Mouse (Mus musculus) stomach, embryonic 16.5 days (tissue): ENCODE data around the gene St5. TPM values are rescaled to one million over a fixed set of nuclear protein-coding genes. Genes with fewer than 3 reads are reported as not detected.

Source experiments
- ATAC-seq: fragments of 200-750 bp; cut with Nextera tagmentation; 2 replicates; pipeline ENCODE4 v1.8.0; 2017; ENCODE audit warnings: moderate number of reproducible peaks, moderate TSS enrichment; ENCODE audit not compliant: insufficient read depth, low FRiP score
- H3K27ac ChIP-seq: fragments of 300-500 bp; sonication (generic); 2 replicates; pipeline ENCODE4 v1.5.1; 2014; ENCODE audit warnings: low read length
- H3K27me3 ChIP-seq: fragments of 300-500 bp; sonication (generic); 2 replicates; pipeline ENCODE4 v1.6.1; 2014; ENCODE audit warnings: low read length, control low read depth, mixed read lengths; ENCODE audit not compliant: control insufficient read depth, insufficient read depth
- H3K36me3 ChIP-seq: fragments of 300-500 bp; sonication (generic); 2 replicates; pipeline ENCODE4 v1.6.1; 2014; ENCODE audit warnings: low read length; ENCODE audit not compliant: control insufficient read depth, insufficient read depth
- H3K4me1 ChIP-seq: fragments of 300-500 bp; sonication (generic); 2 replicates; pipeline ENCODE4 v1.6.1; 2014; ENCODE audit warnings: low read length, control low read depth, mixed read lengths; ENCODE audit not compliant: control insufficient read depth, insufficient read depth
- H3K4me2 ChIP-seq: fragments of 300-500 bp; sonication (generic); 2 replicates; pipeline ENCODE4 v1.6.1; 2014; ENCODE audit warnings: low read depth, low read length, mixed read lengths
- H3K4me3 ChIP-seq: fragments of 300-500 bp; sonication (generic); replicated peaks from 2 replicates; pipeline ENCODE4 v1.5.1; 2014; ENCODE audit warnings: mild to moderate bottlenecking, low read length
- H3K9ac ChIP-seq: fragments of 300-500 bp; sonication (generic); 2 replicates; pipeline ENCODE4 v1.6.1; 2014; ENCODE audit warnings: low read length
- H3K9me3 ChIP-seq: fragments of 300-500 bp; sonication (generic); replicated peaks from 2 replicates; pipeline ENCODE4 v1.6.1; 2016; ENCODE audit warnings: low read length, control low read depth; ENCODE audit not compliant: control insufficient read depth
- WGBS: fragments of 180-500 bp; shearing (Covaris S2); extraction: QIAGEN DNeasy Blood & Tissue Kit; methylation state at CpG from one replicate; pipeline ENCODE4 v1.1.7; 2014; 5-methylcytosine and 5-hydroxymethylcytosine counted together
- polyA plus RNA-seq: library from polyadenylated mRNA; unstranded; fragments of >200 nt; fragmentation: Nextera tagmentation; extraction: Ambion mirVana; gene quantifications from 2 replicates; pipeline ENCODE4 v1.2.1, GENCODE M21; 2015

St5 gene
- polyA plus RNA-seq, 1 experiment from 2014 or later = 64.0 TPM

- Histone ChIP-seq H3K4me3 (no peak overlapping the region), H3K36me3 (peaks cover 7% of the 10 kb centered on the region; the same call in 1 of the 2 replicates), H3K27ac (0 out of 2 replicates have a peak overlapping the region, but pooled peaks have one; percentile 12), H3K4me1 (peaks cover 33% of the 10 kb centered on the region), H3K27me3 (no peaks in the 10 kb centered on the region), H3K9me3 (no peaks in the 10 kb centered on the region), H3K4me2 (no peak overlapping the region), H3K9ac (no peak overlapping the region)
- 34% methylated on average over 4 of the region's 4 CpGs for WGBS
- no peak for ATAC-seq
Measured at GRCm38 (mm10) chr7:109707023-109707785, 3.8 kb upstream of the St5 start.

GRCm38 (mm10) chr7:109704461-109704860, 1.1 kb upstream of the St5 start:
- Histone ChIP-seq H3K4me1 (peaks cover 33% of the 10 kb centered on the region), H3K9me3 (0 out of 2 replicates have a peak, but pooled peaks cover 3% of the 10 kb centered on the region), H3K4me2 (peak overlapping the region; percentile 92), H3K36me3 (0 out of 2 replicates have a peak, but pooled peaks cover 4% of the 10 kb centered on the region), H3K9ac (no peak overlapping the region), H3K27ac (peak overlapping the region; percentile 85; the same call in 1 of the 2 replicates), H3K27me3 (no peaks in the 10 kb centered on the region), H3K4me3 (peak overlapping the region; percentile 68)
- 50% methylated on average over 3 of the region's 3 CpGs for WGBS
- ATAC-seq = no peak

- Histone ChIP-seq H3K36me3 (0 out of 2 replicates have a peak, but pooled peaks cover 4% of the 10 kb centered on the region), H3K9ac (peak overlapping the region; percentile 82), H3K27me3 (no peaks in the 10 kb centered on the region), H3K4me1 (peaks cover 32% of the 10 kb centered on the region), H3K4me2 (peak overlapping the region; percentile 92), H3K4me3 (peak overlapping the region; percentile 68), H3K9me3 (0 out of 2 replicates have a peak, but pooled peaks cover 3% of the 10 kb centered on the region), H3K27ac (peak overlapping the region; percentile 85)
- no peak; the same call in 1 of the 2 replicates for ATAC-seq
- 2% methylated on average over 17 of the region's 17 CpGs for WGBS
Measured at GRCm38 (mm10) chr7:109704016-109704377, 592 bp upstream of the St5 start.

- H3K27ac ChIP-seq = no peak overlapping the region
- 40% methylated on average over 4 of the region's 4 CpGs for WGBS
- 0 out of 2 replicates have a peak, but pooled peaks cover 3% of the 10 kb centered on the region for H3K9me3 ChIP-seq
- H3K4me2 ChIP-seq = peak overlapping the region; percentile 92
- peaks cover 23% of the 10 kb centered on the region for H3K4me1 ChIP-seq
- H3K27me3 ChIP-seq = no peaks in the 10 kb centered on the region
- ATAC-seq = no peak
- no peaks in the 10 kb centered on the region for H3K36me3 ChIP-seq
- H3K4me3 ChIP-seq = peak overlapping the region; percentile 68
- H3K9ac ChIP-seq = no peak overlapping the region
Measured at GRCm38 (mm10) chr7:109702721-109703120, 684 bp downstream of the St5 start.

- Histone ChIP-seq H3K4me1 (peaks cover 15% of the 10 kb centered on the region), H3K4me2 (no peak overlapping the region), H3K9ac (no peak overlapping the region), H3K27ac (no peak overlapping the region), H3K27me3 (no peaks in the 10 kb centered on the region), H3K9me3 (0 out of 2 replicates have a peak, but pooled peaks cover 3% of the 10 kb centered on the region), H3K36me3 (no peaks in the 10 kb centered on the region), H3K4me3 (no peak overlapping the region)
- no peak for ATAC-seq
Measured at GRCm38 (mm10) chr7:109700213-109700612, 3.2 kb downstream of the St5 start.

- no peak for ATAC-seq
Measured at GRCm38 (mm10) chr7:109695339-109695726, 8.1 kb downstream of the St5 start.

GRCm38 (mm10) chr7:109694576-109695338, 8.6 kb downstream of the St5 start:
- Histone ChIP-seq H3K27ac (no peak overlapping the region), H3K9ac (no peak overlapping the region), H3K4me2 (no peak overlapping the region), H3K36me3 (no peaks in the 10 kb centered on the region), H3K27me3 (no peaks in the 10 kb centered on the region), H3K4me1 (0 out of 2 replicates have a peak, but pooled peaks cover 3% of the 10 kb centered on the region), H3K9me3 (no peaks in the 10 kb centered on the region), H3K4me3 (no peak overlapping the region)
- ATAC-seq = no peak
- 85% methylated on average over 13 of the region's 13 CpGs for WGBS

More at GRCm38 (mm10) chr7:109695339-109695726, 8.1 kb downstream of the St5 start:
- Histone ChIP-seq H3K4me2 (no peak overlapping the region), H3K9ac (no peak overlapping the region), H3K36me3 (no peaks in the 10 kb centered on the region), H3K27ac (no peak overlapping the region), H3K27me3 (no peaks in the 10 kb centered on the region), H3K4me1 (0 out of 2 replicates have a peak, but pooled peaks cover 3% of the 10 kb centered on the region), H3K9me3 (0 out of 2 replicates have a peak, but pooled peaks cover 2% of the 10 kb centered on the region), H3K4me3 (no peak overlapping the region)
- 88% methylated on average over 10 of the region's 10 CpGs for WGBS

GRCm38 (mm10) chr7:109690961-109691360, 12.4 kb downstream of the St5 start:
- Histone ChIP-seq H3K9me3 (no peaks in the 10 kb centered on the region), H3K4me1 (0 out of 2 replicates have a peak, but pooled peaks cover 3% of the 10 kb centered on the region), H3K4me3 (no peak overlapping the region), H3K36me3 (no peaks in the 10 kb centered on the region), H3K4me2 (no peak overlapping the region), H3K27me3 (no peaks in the 10 kb centered on the region), H3K9ac (no peak overlapping the region), H3K27ac (peak overlapping the region; percentile 25; the same call in 1 of the 2 replicates)
- no peak for ATAC-seq
- 61% methylated on average over 5 of the region's 5 CpGs for WGBS

- Histone ChIP-seq H3K4me1 (0 out of 2 replicates have a peak, but pooled peaks cover 3% of the 10 kb centered on the region), H3K4me3 (no peak overlapping the region), H3K27me3 (no peaks in the 10 kb centered on the region), H3K27ac (no peak overlapping the region), H3K9me3 (no peaks in the 10 kb centered on the region), H3K4me2 (no peak overlapping the region), H3K9ac (no peak overlapping the region), H3K36me3 (no peaks in the 10 kb centered on the region)
- no peak for ATAC-seq
- 87% methylated on average over 3 of the region's 3 CpGs for WGBS
Measured at GRCm38 (mm10) chr7:109690101-109690500, 13.3 kb downstream of the St5 start.
